Comparison of ENCODE assay signal across 7 mouse cellular contexts in the genomic region with DNA sequence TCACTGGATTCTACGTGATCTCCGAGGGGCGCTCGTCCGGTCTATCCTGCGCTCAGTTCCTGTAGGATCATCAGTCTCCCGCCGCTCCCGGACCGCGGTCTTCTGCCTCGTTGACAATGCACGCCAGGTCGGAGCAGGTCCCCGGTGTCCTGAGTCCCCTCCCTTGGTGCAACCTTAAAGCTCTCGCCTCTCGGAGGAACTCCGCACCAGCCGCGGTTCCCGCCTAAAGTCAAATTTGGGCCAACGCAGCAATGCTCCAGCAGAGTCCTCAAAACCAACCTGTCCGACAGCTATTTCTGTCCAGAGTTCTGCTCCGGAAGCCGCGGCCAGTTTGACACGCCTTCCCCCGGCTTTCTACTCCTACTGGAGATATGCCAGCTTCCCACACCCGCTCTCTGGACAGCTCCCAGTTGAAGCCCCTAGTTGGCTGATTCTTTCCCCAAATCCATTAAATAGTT. TPM values are rescaled to one million over a fixed set of nuclear protein-coding genes. Genes with fewer than 3 reads are reported as not detected.
DNase-seq lines count a peak whose midpoint lies in the region; ATAC-seq and TF ChIP-seq lines count a peak whose summit lies in the region.

Gene Mlkl, minus strand, starts transcription at position 288 of the 458 bp plus-strand sequence.

- no peaks in the 10 kb centered on the region for H3K9me3 ChIP-seq in liver, embryonic 15.5 days (replicated peaks)

- no peaks in the 10 kb centered on the region for H3K36me3 ChIP-seq in liver, embryonic 15.5 days (replicated peaks)

- no peak for TF ChIP-seq CTCF in bone marrow macrophage, adult 2 months (IDR thresholded peaks at IDR 0.05; ENCODE audit: low read depth, low read length)

- TF ChIP-seq POLR2A in bone marrow macrophage, adult 2 months (IDR thresholded peaks at IDR 0.05; ENCODE audit: borderline replicate concordance, low read depth, low read length) = no peak

- ATAC-seq in liver, embryonic 15.5 days (ENCODE audit: insufficient read depth) = peak; percentile 42

- H3K27me3 ChIP-seq in liver, embryonic 15.5 days = peaks cover 15% of the 10 kb centered on the region

- peak within 1 kb of the TSS; percentile 42 for H3K9ac ChIP-seq in liver, embryonic 15.5 days

- H3K4me2 ChIP-seq in liver, embryonic 15.5 days = peak within 1 kb of the TSS; percentile 90

- H3K4me3 ChIP-seq in bone marrow macrophage, adult 2 months (ENCODE audit: insufficient read depth, low read length) = peak within 1 kb of the TSS; percentile 71
- peak within 1 kb of the TSS; percentile 63 for H3K4me3 ChIP-seq in liver, embryonic 15.5 days (replicated peaks)

- WGBS in liver, embryonic 15.5 days (ENCODE audit: insufficient replicate concordance) = under 1% methylated on average over 29 of the region's 29 CpGs

- peak within 1 kb of the TSS; percentile 84 for H3K27ac ChIP-seq in bone marrow macrophage, adult 2 months (ENCODE audit: insufficient read depth, low read depth, low read length)
- H3K27ac ChIP-seq in liver, embryonic 15.5 days (replicated peaks) = peak within 1 kb of the TSS; percentile 35; the same call in 1 of the 2 replicates

- peak; percentile 87 for DNase-seq in MN1 (ENCODE audit: low spot score)
- peak; percentile 5 to 15 for DNase-seq in gastrocnemius, adult 8-10 months (ENCODE audit: low spot score in 2 of 2)
- peak; percentile 58 for DNase-seq in induced T-regulatory cell, adult 2 months (ENCODE audit: low read depth)
- DNase-seq in neural tube, embryonic 10.5 days (ENCODE audit: extremely low spot score, low spot score) = peak; percentile 54
- peak; percentile 17 for DNase-seq in thymus, postnatal 25 days

- peaks cover 13% of the 10 kb centered on the region for H3K4me1 ChIP-seq in bone marrow macrophage, adult 2 months (ENCODE audit: control insufficient read depth, insufficient read depth, low read length)
- H3K4me1 ChIP-seq in liver, embryonic 15.5 days (replicated peaks) = peaks cover 16% of the 10 kb centered on the region

RNA-seq across cellular contexts. Expression of gene Mlkl, which starts in this region (rescaled TPM):
- 15.9 and 21.2 TPM in 2 replicates for polyA plus RNA-seq in bone marrow macrophage, adult 2 months (2012; ENCODE audit: insufficient read depth, insufficient read length, missing spikeins)
- total RNA-seq in gastrocnemius, adult 8-10 months (2022) = 1 to 10 TPM in 1 of 4 experiments, under 1 TPM in 3; 0.29 to 1.6 (median 0.76) TPM
- polyA plus RNA-seq in liver, embryonic 15.5 days (2015; fragmentation: Nextera tagmentation; extraction: Ambion mirVana) = 3.3 and 3.7 TPM in 2 replicates

Comparison
In these comparisons a context has a peak if more than half of its experiments do, and no peak if none do; other contexts are left out.
1. Peak in every context shown above with its lines: DNase-seq, ATAC-seq, H3K4me3 ChIP-seq and H3K27ac ChIP-seq.
2. DNase-seq: peak in every context shown above with its lines; median percentile 87 in MN1; 58 in induced T-regulatory cell, adult 2 months; 54 in neural tube, embryonic 10.5 days; 17 in thymus, postnatal 25 days; 10 in gastrocnemius, adult 8-10 months.